Mouse (Mus musculus): ENCODE results near the gene Lhx4.

GRCm38 (mm10) chr1:155715366-155715765, 36.1 kb downstream of the Lhx4 start:
- no peak for TF ChIP-seq CTCF (IDR thresholded peaks at IDR 0.05; ENCODE audit: low read depth, low read length)
- TF ChIP-seq POLR2A (IDR thresholded peaks at IDR 0.05; ENCODE audit: extremely low read depth, insufficient read depth, low read length) = no peak

All from liver, adult 2 months (tissue).